ENCODE assay signal across 8 mouse cellular contexts in the genomic region with DNA sequence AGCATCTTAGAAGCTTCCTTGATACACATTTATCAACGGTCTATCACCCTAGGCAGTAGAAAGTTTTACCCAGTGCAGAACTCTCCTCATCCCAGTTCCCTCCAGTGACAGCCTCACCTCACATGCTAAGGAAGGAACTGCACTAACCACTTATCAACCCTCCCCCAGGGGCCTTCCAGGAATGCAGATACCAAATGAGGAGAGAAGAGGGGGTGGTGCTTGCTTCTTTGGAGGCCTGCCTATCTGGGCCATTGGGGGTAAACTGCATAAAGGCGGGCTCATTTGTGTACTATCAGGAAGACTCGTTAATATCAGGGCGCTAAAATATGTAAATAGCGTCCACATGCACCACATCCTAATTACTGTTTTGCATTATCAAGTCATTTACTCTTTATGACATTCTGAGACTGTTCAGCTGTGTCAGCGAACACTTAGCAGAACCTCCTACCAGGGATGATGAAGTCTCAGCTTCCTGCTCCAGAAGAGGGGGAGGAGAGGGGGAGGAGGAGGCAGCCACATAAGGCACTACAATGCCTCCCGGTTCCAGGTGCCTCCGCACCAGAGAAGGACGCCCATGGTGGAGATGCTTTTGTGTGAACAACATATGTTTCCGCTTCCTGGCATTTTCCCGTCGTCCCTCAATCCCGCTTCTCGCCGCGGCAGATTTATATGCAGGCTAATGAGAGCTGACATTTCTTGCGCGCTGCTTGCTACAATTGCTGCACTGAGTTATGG.
DNase-seq lines count a peak whose midpoint lies in the region; ATAC-seq lines count a peak whose summit lies in the region.

No protein-coding gene starts in this region.

- H3K9ac ChIP-seq in intestine, embryonic 15.5 days = no peak overlapping the region

- ATAC-seq in intestine, embryonic 15.5 days = no peak
- no peak for ATAC-seq in megakaryocyte-erythroid progenitor cell, adult 5-6 weeks (replicated peaks; ENCODE audit: low FRiP score, low TSS enrichment, poor library complexity, severe bottlenecking)

- H3K9me3 ChIP-seq in intestine, embryonic 15.5 days = no peaks in the 10 kb centered on the region

- H3K27me3 ChIP-seq in intestine, embryonic 15.5 days (replicated peaks) = no peaks in the 10 kb centered on the region

- H3K4me2 ChIP-seq in intestine, embryonic 15.5 days (replicated peaks) = peak overlapping the region; percentile 51

- peak; percentile 6 for DNase-seq in kidney, postnatal 14 days
- no peak for DNase-seq in kidney, adult 18-20 months
- peak; percentile 53 for DNase-seq in embryo, embryonic 11 days
- peak; percentile 31 for DNase-seq in neural tube, embryonic 10.5 days (ENCODE audit: extremely low spot score, low spot score)
- DNase-seq in lung, postnatal 4 days = no peak
- DNase-seq in spleen, postnatal 10 days (ENCODE audit: low spot score in 2 of 2) = no peak

- H3K36me3 ChIP-seq in intestine, embryonic 15.5 days = no peaks in the 10 kb centered on the region

- no peak overlapping the region; the same call in 1 of the 2 replicates for H3K4me3 ChIP-seq in intestine, embryonic 15.5 days (replicated peaks)

- H3K27ac ChIP-seq in intestine, embryonic 15.5 days = no peak overlapping the region

- 30% methylated on average over 18 of the region's 18 CpGs for WGBS in intestine, embryonic 15.5 days

- no peaks in the 10 kb centered on the region for H3K4me1 ChIP-seq in intestine, embryonic 15.5 days (replicated peaks)

Comparison
In these comparisons a context has a peak if more than half of its experiments do, and no peak if none do; other contexts are left out.
1. DNase-seq: peak in kidney, postnatal 14 days (single experiment), embryo, embryonic 11 days (single experiment) and neural tube, embryonic 10.5 days (single experiment); none in kidney, adult 18-20 months (single experiment), lung, postnatal 4 days (0 of 2) and spleen, postnatal 10 days (0 of 2).